Mouse (Mus musculus): ENCODE measurements around the gene Ces2c. TPM values are rescaled to one million over a fixed set of nuclear protein-coding genes. Genes with fewer than 3 reads are reported as not detected.

Ces2c gene
- total RNA-seq (2014; rRNA removed; ENCODE audit: low replicate concordance) (not detected in 2 replicates), polyA plus RNA-seq (2015; fragmentation: Nextera tagmentation; extraction: Ambion mirVana) (not detected in 2 replicates)

DNA sequence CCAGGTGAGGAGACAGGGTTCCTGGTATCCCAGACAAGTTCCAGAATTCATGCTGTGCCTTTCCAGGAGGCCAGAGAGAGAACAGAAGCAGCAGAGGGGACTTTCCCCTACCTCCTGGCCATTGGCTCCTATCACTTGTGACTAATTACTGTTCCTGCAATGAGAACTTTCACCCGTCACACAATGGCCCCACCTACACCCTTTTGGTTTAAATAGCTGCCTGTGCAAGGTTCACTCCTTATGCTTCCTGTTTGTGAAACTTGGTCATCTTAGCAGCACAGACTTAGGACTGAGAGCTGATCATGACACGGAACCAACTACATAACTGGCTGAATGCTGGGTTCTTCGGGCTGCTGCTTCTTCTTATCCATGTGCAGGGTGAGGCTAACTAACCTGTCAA is at the start of gene Ces2c:
TSS of gene Ces2c (plus strand) at position 238 of the 400 bp plus-strand sequence.
- H3K4me3 ChIP-seq (ENCODE audit: low read depth, low read length), result no peak within 1 kb of the TSS
- TF ChIP-seq CTCF (IDR thresholded peaks at IDR 0.05; ENCODE audit: low read depth) (no peak), EP300 (IDR thresholded peaks at IDR 0.05; ENCODE audit: low read depth) (no peak)
- H3K27me3 ChIP-seq (ENCODE audit: control insufficient read depth, insufficient read depth, low read length), result no peaks in the 10 kb centered on the region
- H3K9ac ChIP-seq (replicated peaks; ENCODE audit: low read depth, low read length), result no peak within 1 kb of the TSS
- DNase-seq (ENCODE audit: low spot score) (no peak), ATAC-seq (ENCODE audit: insufficient read depth, low read depth) (no peak)
- no peak within 1 kb of the TSS for H3K27ac ChIP-seq (ENCODE audit: low read depth)
- H3K9me3 ChIP-seq (replicated peaks; ENCODE audit: control insufficient read depth, low read length), result no peaks in the 10 kb centered on the region
- WGBS, result 68% methylated on average over 3 of the region's 3 CpGs
- no peak within 1 kb of the TSS for H3K4me2 ChIP-seq (ENCODE audit: low read depth, low read length)
- no peaks in the 10 kb centered on the region for H3K36me3 ChIP-seq (replicated peaks; ENCODE audit: control insufficient read depth, insufficient read depth, low read length)
- H3K4me1 ChIP-seq (ENCODE audit: control insufficient read depth, insufficient read depth), result no peaks in the 10 kb centered on the region

DNA sequence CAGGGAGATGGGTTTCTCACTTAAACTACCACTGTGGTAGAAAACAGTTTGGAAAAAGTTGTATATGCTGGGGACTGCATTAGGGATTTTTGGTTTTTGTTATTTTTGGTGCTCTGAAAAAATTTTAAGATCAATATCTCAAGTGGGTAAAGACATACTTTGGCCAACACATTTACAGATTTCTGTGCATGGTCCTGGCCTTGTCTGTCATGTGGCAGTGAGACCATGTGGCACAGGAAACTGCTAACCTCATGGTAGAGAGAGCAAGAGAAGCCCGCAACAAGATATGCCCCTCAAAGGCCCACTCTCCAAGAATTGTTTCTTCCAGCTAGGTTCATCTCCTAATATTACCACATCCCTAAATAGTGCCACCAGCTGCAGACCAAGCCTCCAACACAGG is 47.5 kb upstream of the Ces2c start:
- Histone ChIP-seq H3K4me2 (ENCODE audit: low read depth, low read length) (no peak overlapping the region), H3K27me3 (ENCODE audit: control insufficient read depth, insufficient read depth, low read length) (no peaks in the 10 kb centered on the region), H3K4me1 (ENCODE audit: control insufficient read depth, insufficient read depth) (no peaks in the 10 kb centered on the region), H3K36me3 (replicated peaks; ENCODE audit: control insufficient read depth, insufficient read depth, low read length) (no peaks in the 10 kb centered on the region), H3K9ac (replicated peaks; ENCODE audit: low read depth, low read length) (no peak overlapping the region), H3K27ac (ENCODE audit: low read depth) (no peak overlapping the region), H3K4me3 (ENCODE audit: low read depth, low read length) (no peak overlapping the region), H3K9me3 (replicated peaks; ENCODE audit: control insufficient read depth, low read length) (no peaks in the 10 kb centered on the region)
- ATAC-seq (ENCODE audit: insufficient read depth, low read depth) (no peak), DNase-seq (ENCODE audit: low spot score) (no peak)
- 77% methylated on average over 1 of the region's 1 CpGs for WGBS
- TF ChIP-seq CTCF (IDR thresholded peaks at IDR 0.05; ENCODE audit: low read depth) (no peak), EP300 (IDR thresholded peaks at IDR 0.05; ENCODE audit: low read depth) (no peak)

DNA sequence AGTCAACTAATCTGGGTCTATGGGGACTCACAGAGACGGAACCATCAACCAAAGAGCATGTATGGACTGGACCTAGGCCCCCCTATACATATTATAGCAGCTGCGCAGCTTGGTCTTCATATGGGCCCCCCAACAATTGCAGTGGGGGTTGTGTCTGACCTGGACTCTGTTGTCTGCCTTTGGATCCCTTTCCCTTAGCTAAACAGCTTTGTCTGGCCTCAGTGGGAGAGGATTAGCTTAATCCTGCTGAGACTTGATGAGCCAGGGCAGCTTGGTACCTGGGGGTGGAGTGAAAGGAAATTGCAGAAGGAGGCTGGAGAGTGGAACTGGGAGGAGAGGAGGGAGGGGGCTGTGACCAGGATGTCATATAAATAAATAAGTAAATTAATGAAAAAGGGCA is 40.7 kb upstream of the Ces2c start:
- Histone ChIP-seq H3K27ac (ENCODE audit: low read depth) (no peak overlapping the region), H3K27me3 (ENCODE audit: control insufficient read depth, insufficient read depth, low read length) (no peaks in the 10 kb centered on the region), H3K9me3 (replicated peaks; ENCODE audit: control insufficient read depth, low read length) (no peaks in the 10 kb centered on the region), H3K9ac (replicated peaks; ENCODE audit: low read depth, low read length) (no peak overlapping the region), H3K4me1 (ENCODE audit: control insufficient read depth, insufficient read depth) (no peaks in the 10 kb centered on the region), H3K4me2 (ENCODE audit: low read depth, low read length) (no peak overlapping the region), H3K36me3 (replicated peaks; ENCODE audit: control insufficient read depth, insufficient read depth, low read length) (no peaks in the 10 kb centered on the region), H3K4me3 (ENCODE audit: low read depth, low read length) (no peak overlapping the region)
- TF ChIP-seq CTCF (IDR thresholded peaks at IDR 0.05; ENCODE audit: low read depth) (no peak), EP300 (IDR thresholded peaks at IDR 0.05; ENCODE audit: low read depth) (no peak)
- DNase-seq (ENCODE audit: low spot score) (no peak), ATAC-seq (ENCODE audit: insufficient read depth, low read depth) (no peak)
- WGBS, result 46% methylated on average over 2 of the region's 2 CpGs

- ATAC-seq (ENCODE audit: insufficient read depth, low read depth) (no peak), DNase-seq (ENCODE audit: low spot score) (no peak)
- Histone ChIP-seq H3K36me3 (replicated peaks; ENCODE audit: control insufficient read depth, insufficient read depth, low read length) (no peaks in the 10 kb centered on the region), H3K27ac (ENCODE audit: low read depth) (no peak overlapping the region), H3K4me2 (ENCODE audit: low read depth, low read length) (no peak overlapping the region), H3K27me3 (ENCODE audit: control insufficient read depth, insufficient read depth, low read length) (no peaks in the 10 kb centered on the region), H3K9ac (replicated peaks; ENCODE audit: low read depth, low read length) (no peak overlapping the region), H3K9me3 (replicated peaks; ENCODE audit: control insufficient read depth, low read length) (no peaks in the 10 kb centered on the region), H3K4me3 (ENCODE audit: low read depth, low read length) (no peak overlapping the region), H3K4me1 (ENCODE audit: control insufficient read depth, insufficient read depth) (no peaks in the 10 kb centered on the region)
- TF ChIP-seq CTCF (IDR thresholded peaks at IDR 0.05; ENCODE audit: low read depth) (no peak), EP300 (IDR thresholded peaks at IDR 0.05; ENCODE audit: low read depth) (no peak)
- WGBS, result 78% methylated on average over 7 of the region's 7 CpGs
Measured at GRCm38 (mm10) chr8:104808542-104809413, 38.1 kb upstream of the Ces2c start.

GRCm38 (mm10) chr8:104809436-104809835 is 37.4 kb upstream of the Ces2c start:
- DNase-seq (ENCODE audit: low spot score), result no peak
- H3K27me3 ChIP-seq (ENCODE audit: control insufficient read depth, insufficient read depth, low read length), result no peaks in the 10 kb centered on the region
- no peaks in the 10 kb centered on the region for H3K9me3 ChIP-seq (replicated peaks; ENCODE audit: control insufficient read depth, low read length)
- H3K4me3 ChIP-seq (ENCODE audit: low read depth, low read length), result no peak overlapping the region
- no peaks in the 10 kb centered on the region for H3K4me1 ChIP-seq (ENCODE audit: control insufficient read depth, insufficient read depth)
- 78% methylated on average over 3 of the region's 3 CpGs for WGBS
- no peak overlapping the region for H3K4me2 ChIP-seq (ENCODE audit: low read depth, low read length)
- no peak overlapping the region for H3K9ac ChIP-seq (replicated peaks; ENCODE audit: low read depth, low read length)
- H3K27ac ChIP-seq (ENCODE audit: low read depth), result no peak overlapping the region
- no peak for TF ChIP-seq CTCF (IDR thresholded peaks at IDR 0.05; ENCODE audit: low read depth)
- H3K36me3 ChIP-seq (replicated peaks; ENCODE audit: control insufficient read depth, insufficient read depth, low read length), result no peaks in the 10 kb centered on the region
- ATAC-seq (ENCODE audit: insufficient read depth, low read depth), result no peak
